Mouse (Mus musculus) ovary, postnatal 10 days (tissue): ENCODE measurements around the gene Podxl2.

Source experiments
- DNase-seq: peaks from one replicate; pipeline ENCODE4 v3.0.0; 2022; ENCODE audit warnings: low spot score

The Podxl2 gene

GRCm38 (mm10) chr6:88827395-88828205, 47.2 kb downstream of the Podxl2 start:
- no peak for DNase-seq

- DNase-seq, result no peak
Measured at GRCm38 (mm10) chr6:88826965-88827364, 47.9 kb downstream of the Podxl2 start.

- no peak for DNase-seq
Measured at GRCm38 (mm10) chr6:88826545-88826944, 48.3 kb downstream of the Podxl2 start.

GRCm38 (mm10) chr6:88826088-88826487, 48.8 kb downstream of the Podxl2 start:
- DNase-seq, result no peak

- no peak for DNase-seq
Measured at GRCm38 (mm10) chr6:88824183-88824582, 50.7 kb downstream of the Podxl2 start.

- no peak for DNase-seq
Measured at GRCm38 (mm10) chr6:88821901-88822300, 52.9 kb downstream of the Podxl2 start.

GRCm38 (mm10) chr6:88821294-88821693, 53.5 kb downstream of the Podxl2 start:
- DNase-seq, result no peak

- no peak for DNase-seq
Measured at GRCm38 (mm10) chr6:88820853-88821252, 54.0 kb downstream of the Podxl2 start.

- DNase-seq, result no peak
Measured at GRCm38 (mm10) chr6:88816913-88817312, 57.9 kb downstream of the Podxl2 start.

- DNase-seq, result no peak
Measured at GRCm38 (mm10) chr6:88815489-88815888, 59.4 kb downstream of the Podxl2 start.

GRCm38 (mm10) chr6:88815036-88815435, 59.8 kb downstream of the Podxl2 start:
- DNase-seq, result no peak

- no peak for DNase-seq
Measured at GRCm38 (mm10) chr6:88813832-88814231, 61.0 kb downstream of the Podxl2 start.

- no peak for DNase-seq
Measured at GRCm38 (mm10) chr6:88812886-88813285, 62.0 kb downstream of the Podxl2 start.

- DNase-seq, result no peak
Measured at GRCm38 (mm10) chr6:88811880-88812400, 62.9 kb downstream of the Podxl2 start.

GRCm38 (mm10) chr6:88811396-88811795, 63.4 kb downstream of the Podxl2 start:
- DNase-seq, result no peak

GRCm38 (mm10) chr6:88810291-88810690, 64.6 kb downstream of the Podxl2 start:
- no peak for DNase-seq

- DNase-seq, result no peak
Measured at GRCm38 (mm10) chr6:88809091-88810037, 65.5 kb downstream of the Podxl2 start.

- no peak for DNase-seq
Measured at GRCm38 (mm10) chr6:88804966-88805577, 69.8 kb downstream of the Podxl2 start.

GRCm38 (mm10) chr6:88803957-88804695, 70.7 kb downstream of the Podxl2 start:
- DNase-seq, result no peak

- no peak for DNase-seq
Measured at GRCm38 (mm10) chr6:88803051-88803450, 71.8 kb downstream of the Podxl2 start.

- no peak for DNase-seq
Measured at GRCm38 (mm10) chr6:88800735-88801134, 74.1 kb downstream of the Podxl2 start.
